Mouse (Mus musculus) spleen, embryonic (tissue): Measurements from ENCODE around the gene Lrrfip1.

Experiments used
- CTCF ChIA-PET: fragments of 350-600 bp; sonication (Branson Sonifier 250); formaldehyde crosslinking; loops from one replicate; lab custom pipeline; 2022; lab: Charles Lee

The Lrrfip1 gene

GRCm38 (mm10) chr1:91112171-91112570 is 113.6 kb downstream of the Lrrfip1 start:
- CTCF ChIA-PET = no interaction called here

GRCm38 (mm10) chr1:91112606-91113005 is 114.1 kb downstream of the Lrrfip1 start:
- CTCF ChIA-PET = no interaction called here

GRCm38 (mm10) chr1:91122121-91122520 is 123.6 kb downstream of the Lrrfip1 start:
- CTCF ChIA-PET = no interaction called here

- CTCF ChIA-PET = no interaction called here
Measured at GRCm38 (mm10) chr1:91123004-91123403, 124.5 kb downstream of the Lrrfip1 start.

- CTCF ChIA-PET = no interaction called here
Measured at GRCm38 (mm10) chr1:91123466-91123865, 124.9 kb downstream of the Lrrfip1 start.

GRCm38 (mm10) chr1:91128849-91129248 is 130.3 kb downstream of the Lrrfip1 start:
- CTCF ChIA-PET = no interaction called here

GRCm38 (mm10) chr1:91137036-91137435 is 138.5 kb downstream of the Lrrfip1 start:
- CTCF ChIA-PET = no interaction called here

- CTCF ChIA-PET = no interaction called here
Measured at GRCm38 (mm10) chr1:91144813-91145212, 146.3 kb downstream of the Lrrfip1 start, which contains the start of gene Rbm44. Rbm44 (plus strand) TSS chr1:91145089.

- CTCF ChIA-PET = no interaction called here
Measured at GRCm38 (mm10) chr1:91151509-91151908, 153.0 kb downstream of the Lrrfip1 start.

GRCm38 (mm10) chr1:91166798-91167197 is 168.3 kb downstream of the Lrrfip1 start:
- CTCF ChIA-PET = no interaction called here

GRCm38 (mm10) chr1:91169157-91169556 is 170.6 kb downstream of the Lrrfip1 start:
- CTCF ChIA-PET = no interaction called here

GRCm38 (mm10) chr1:91174796-91175195 is 176.3 kb downstream of the Lrrfip1 start:
- CTCF ChIA-PET = interaction anchor here (0.6 to 0.8 kb wide), 2 partner anchors 9 to 102 kb away, joined by 3 to 13 read pairs; no protein-coding TSS in a partner anchor

GRCm38 (mm10) chr1:91176026-91176425 is 177.5 kb downstream of the Lrrfip1 start:
- CTCF ChIA-PET = no interaction called here

GRCm38 (mm10) chr1:91176871-91177270 is 178.3 kb downstream of the Lrrfip1 start:
- CTCF ChIA-PET = no interaction called here
